Mouse (Mus musculus): Measurements from ENCODE around the gene Tex14. TPM values are rescaled to one million over a fixed set of nuclear protein-coding genes. Genes with fewer than 3 reads are reported as not detected.

Gene Tex14
- polyA plus RNA-seq, 1 experiment from 2014 or later, result not detected

DNA sequence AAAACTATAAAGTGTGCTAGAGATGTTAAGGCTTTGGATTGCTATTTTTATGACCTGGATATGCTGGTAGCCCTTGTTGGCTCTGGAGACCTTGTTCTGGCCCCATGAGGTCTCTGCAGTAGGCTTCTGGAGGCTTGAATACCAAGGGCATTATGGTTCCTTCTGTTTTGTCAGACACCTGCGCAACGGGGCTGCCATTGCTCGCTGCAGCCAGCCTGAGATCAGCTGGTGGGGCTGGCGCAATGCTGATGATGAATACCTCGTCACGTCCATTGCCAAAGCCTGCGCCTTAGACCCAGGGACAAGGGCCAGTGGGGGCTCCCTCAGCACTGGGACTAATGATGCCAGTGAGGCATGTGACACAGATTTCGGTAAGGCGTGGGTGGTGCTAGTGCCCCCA is 197.4 kb downstream of the Tex14 start:
- peaks cover 41% of the 10 kb centered on the region for H3K36me3 ChIP-seq (ENCODE audit: control insufficient read depth, insufficient read depth, low read length)
- no peak overlapping the region for H3K4me3 ChIP-seq (ENCODE audit: low read depth, low read length)
- WGBS, result 94% methylated on average over 9 of the region's 9 CpGs
- no peaks in the 10 kb centered on the region for H3K9me3 ChIP-seq (ENCODE audit: control insufficient read depth, low read length)
- H3K4me2 ChIP-seq (replicated peaks; ENCODE audit: low read depth, low read length), result no peak overlapping the region
- ATAC-seq (ENCODE audit: low FRiP score) (no peak), DNase-seq (ENCODE audit: low spot score) (no peak)
- H3K27ac ChIP-seq (ENCODE audit: low read depth, low read length), result no peak overlapping the region
- H3K4me1 ChIP-seq (replicated peaks; ENCODE audit: control insufficient read depth, insufficient read depth, low read length), result no peaks in the 10 kb centered on the region
- H3K9ac ChIP-seq (ENCODE audit: low read depth, low read length), result no peak overlapping the region
- H3K27me3 ChIP-seq (ENCODE audit: control insufficient read depth, insufficient read depth, low read length), result no peaks in the 10 kb centered on the region

- H3K9me3 ChIP-seq (ENCODE audit: control insufficient read depth, low read length), result no peaks in the 10 kb centered on the region
- ATAC-seq (ENCODE audit: low FRiP score), result no peak
- 93% methylated on average over 2 of the region's 2 CpGs for WGBS
- no peak overlapping the region for H3K4me2 ChIP-seq (replicated peaks; ENCODE audit: low read depth, low read length)
- H3K36me3 ChIP-seq (ENCODE audit: control insufficient read depth, insufficient read depth, low read length), result peaks cover 33% of the 10 kb centered on the region
- no peak overlapping the region for H3K4me3 ChIP-seq (ENCODE audit: low read depth, low read length)
- DNase-seq (ENCODE audit: low spot score), result no peak
- no peak overlapping the region for H3K27ac ChIP-seq (ENCODE audit: low read depth, low read length)
- no peaks in the 10 kb centered on the region for H3K4me1 ChIP-seq (replicated peaks; ENCODE audit: control insufficient read depth, insufficient read depth, low read length)
- H3K27me3 ChIP-seq (ENCODE audit: control insufficient read depth, insufficient read depth, low read length), result no peaks in the 10 kb centered on the region
- no peak overlapping the region for H3K9ac ChIP-seq (ENCODE audit: low read depth, low read length)
Measured at GRCm38 (mm10) chr11:87603571-87603970, 198.7 kb downstream of the Tex14 start.

Other genes with a start within 250 kb of the Tex14 start
- gene Ppm1e, start 46.0 kb upstream of the Tex14 start, polyA plus RNA-seq (2014; fragmentation: Nextera tagmentation; extraction: Ambion mirVana), result 15.1 and 15.7 TPM in 2 replicates
- gene Rad51c, start 111 bp upstream of the Tex14 start, polyA plus RNA-seq (2014; fragmentation: Nextera tagmentation; extraction: Ambion mirVana), result 12.2 and 13.1 TPM in 2 replicates
- gene Gm11492, start 161.6 kb downstream of the Tex14 start, polyA plus RNA-seq (2014; fragmentation: Nextera tagmentation; extraction: Ambion mirVana), result not detected in 2 replicates
- 9.0 and 11.6 TPM in 2 replicates for gene Sept4, start 163.8 kb downstream of the Tex14 start, polyA plus RNA-seq (2014; fragmentation: Nextera tagmentation; extraction: Ambion mirVana)
- gene Mtmr4, start 187.1 kb downstream of the Tex14 start, polyA plus RNA-seq (2014; fragmentation: Nextera tagmentation; extraction: Ambion mirVana), result 63.2 and 77.0 TPM in 2 replicates
- gene Hsf5, start 212.1 kb downstream of the Tex14 start, polyA plus RNA-seq (2014; fragmentation: Nextera tagmentation; extraction: Ambion mirVana), result 0.14 and 0.39 TPM in 2 replicates

All from hindbrain, embryonic 11.5 days (tissue).